Mouse (Mus musculus) heart, embryonic 15.5 days (tissue): ENCODE measurements around the gene Akt1s1. TPM values are rescaled to one million over a fixed set of nuclear protein-coding genes. Genes with fewer than 3 reads are reported as not detected.

ENCODE experiments used
- ATAC-seq: fragments of 200-750 bp; cut with Nextera tagmentation; replicated peaks from 2 replicates; pipeline ENCODE4 v1.8.0; 2017; ENCODE audit warnings: low read depth, moderate TSS enrichment; ENCODE audit not compliant: insufficient number of reproducible peaks, insufficient read depth, low FRiP score
- H3K27ac ChIP-seq: fragments of 300-500 bp; sonication (generic); 2 replicates; pipeline ENCODE4 v1.5.1; 2015; ENCODE audit warnings: mild to moderate bottlenecking, inconsistent platforms
- H3K27me3 ChIP-seq: fragments of 300-500 bp; sonication (generic); 2 replicates; pipeline ENCODE4 v1.6.1; 2015; ENCODE audit warnings: inconsistent platforms
- H3K36me3 ChIP-seq: fragments of 300-500 bp; sonication (generic); 2 replicates; pipeline ENCODE4 v1.6.1; 2015; ENCODE audit warnings: mild to moderate bottlenecking, inconsistent platforms
- H3K4me1 ChIP-seq: fragments of 300-500 bp; sonication (generic); replicated peaks from 2 replicates; pipeline ENCODE4 v1.6.1; 2015; ENCODE audit warnings: inconsistent platforms
- H3K4me2 ChIP-seq: fragments of 300-500 bp; sonication (generic); 2 replicates; pipeline ENCODE4 v1.6.1; 2015; ENCODE audit warnings: inconsistent platforms, mild to moderate bottlenecking, moderate library complexity
- H3K4me3 ChIP-seq: fragments of 300-500 bp; sonication (generic); 2 replicates; pipeline ENCODE4 v1.5.1; 2015; ENCODE audit warnings: mild to moderate bottlenecking, inconsistent platforms
- H3K9ac ChIP-seq: fragments of 300-500 bp; sonication (generic); 2 replicates; pipeline ENCODE4 v1.6.1; 2015; ENCODE audit warnings: mild to moderate bottlenecking, inconsistent platforms
- H3K9me3 ChIP-seq: fragments of 300-500 bp; sonication (generic); replicated peaks from 2 replicates; pipeline ENCODE4 v1.6.1; 2016; ENCODE audit warnings: inconsistent platforms
- WGBS: fragments of 180-500 bp; shearing (Covaris S2); methylation state at CpG from one replicate; pipeline ENCODE4 v1.1.7; 2015; ENCODE audit warnings: mixed read lengths; 5-methylcytosine and 5-hydroxymethylcytosine counted together
- polyA plus RNA-seq: library from polyadenylated mRNA; unstranded; fragments of >200 nt; fragmentation: Nextera tagmentation; extraction: Ambion mirVana; gene quantifications from 2 replicates; pipeline ENCODE4 v1.2.1, GENCODE M21; 2015

Gene Akt1s1
- polyA plus RNA-seq, 1 experiment from 2014 or later, result 91.7 TPM

- WGBS, result 91% methylated on average over 5 of the region's 5 CpGs
- H3K4me1 ChIP-seq, result peaks cover 33% of the 10 kb centered on the region
- H3K4me3 ChIP-seq, result no peak overlapping the region
- no peak for ATAC-seq
- no peak overlapping the region for H3K27ac ChIP-seq
- H3K36me3 ChIP-seq, result peaks cover 39% of the 10 kb centered on the region
- H3K4me2 ChIP-seq, result no peak overlapping the region
- H3K9ac ChIP-seq, result no peak overlapping the region
- H3K27me3 ChIP-seq, result no peaks in the 10 kb centered on the region
- no peaks in the 10 kb centered on the region for H3K9me3 ChIP-seq
These were observed 20.1 kb upstream of the Akt1s1 start for GRCm38 (mm10) chr7:44828706-44829105.

DNA sequence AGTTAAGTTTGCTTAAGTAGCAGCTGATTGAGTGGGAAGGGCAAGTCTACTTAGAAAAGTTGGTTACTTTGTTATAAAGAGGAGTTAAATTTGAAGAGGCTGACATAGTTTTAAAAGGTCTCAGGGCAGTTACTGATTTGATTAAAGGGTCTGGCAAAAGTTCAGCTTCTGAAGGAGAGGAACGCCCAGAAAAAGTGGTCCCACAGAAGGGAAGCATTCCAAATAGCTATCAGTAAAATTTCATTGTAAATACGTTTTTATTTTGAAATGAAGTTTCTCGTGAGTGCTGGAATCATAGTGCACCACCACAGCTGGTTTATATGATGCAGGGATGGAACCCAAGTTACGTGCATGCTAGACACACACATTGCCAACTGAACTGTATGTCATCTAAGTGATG is 16.0 kb upstream of the Akt1s1 start:
- Histone ChIP-seq H3K9me3 (no peaks in the 10 kb centered on the region), H3K36me3 (peaks cover 39% of the 10 kb centered on the region), H3K9ac (no peak overlapping the region), H3K4me2 (no peak overlapping the region), H3K27ac (no peak overlapping the region), H3K4me1 (peaks cover 10% of the 10 kb centered on the region), H3K4me3 (no peak overlapping the region), H3K27me3 (no peaks in the 10 kb centered on the region)
- 61% methylated on average over 4 of the region's 4 CpGs for WGBS
- ATAC-seq, result no peak

DNA sequence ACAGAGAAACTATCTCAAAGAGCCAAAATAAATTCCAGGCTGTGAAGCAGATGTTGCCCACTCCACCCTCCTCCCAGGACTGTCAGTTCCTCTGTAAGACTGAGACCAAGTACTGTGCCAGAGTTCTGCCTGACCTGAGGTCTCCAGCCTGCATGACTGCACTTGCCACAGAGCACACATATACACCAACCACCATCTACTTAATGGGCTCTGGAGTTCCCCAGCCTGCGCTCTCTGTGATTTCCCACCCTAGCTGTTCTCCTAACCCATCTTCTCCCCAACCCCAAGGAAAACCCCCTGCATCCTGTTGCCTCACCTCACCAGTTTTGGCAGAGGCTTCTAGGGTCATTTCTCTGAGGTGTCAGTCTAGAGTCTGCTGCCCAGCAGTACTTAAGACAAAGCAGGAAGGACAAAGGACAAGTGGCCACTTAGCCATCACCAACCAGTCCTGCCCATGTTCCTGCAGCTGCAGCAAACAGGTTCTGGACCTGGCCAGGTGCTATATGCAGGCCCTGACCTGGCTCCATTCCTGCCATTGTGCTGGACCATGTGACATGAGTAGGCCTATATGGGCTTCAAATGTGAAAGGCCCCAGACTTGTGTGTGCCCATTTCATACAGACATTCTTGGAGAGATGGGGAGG is 13.3 kb upstream of the Akt1s1 start:
- Histone ChIP-seq H3K4me3 (no peak overlapping the region), H3K27ac (no peak overlapping the region), H3K36me3 (peaks cover 19% of the 10 kb centered on the region), H3K27me3 (peaks cover 13% of the 10 kb centered on the region), H3K4me2 (no peak overlapping the region), H3K9ac (no peak overlapping the region), H3K4me1 (peaks cover 24% of the 10 kb centered on the region), H3K9me3 (no peaks in the 10 kb centered on the region)
- 88% methylated on average over 1 of the region's 1 CpGs for WGBS
- no peak for ATAC-seq

DNA sequence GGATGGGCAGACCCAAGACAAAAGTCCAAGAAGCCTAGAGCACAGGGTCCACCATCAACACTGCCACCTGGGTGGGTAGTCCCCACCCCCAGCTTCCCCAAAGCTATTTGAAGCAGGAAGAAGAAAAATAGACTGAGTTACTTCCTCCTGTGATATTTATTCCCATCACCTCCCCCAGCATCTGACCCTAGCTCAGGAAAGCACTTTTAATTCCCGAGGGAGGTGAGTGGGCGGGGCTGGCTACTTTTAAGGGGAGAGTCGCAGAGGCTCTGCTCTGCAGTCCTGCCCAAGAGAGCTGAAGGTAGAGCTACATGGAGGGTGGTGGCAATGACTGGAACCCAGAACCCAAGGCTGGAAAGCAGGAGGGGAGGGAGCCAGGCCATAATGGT is 12.8 kb upstream of the Akt1s1 start:
- no peak for ATAC-seq
- 41% methylated on average over 3 of the region's 3 CpGs for WGBS
- H3K9ac ChIP-seq, result no peak overlapping the region
- H3K9me3 ChIP-seq, result no peaks in the 10 kb centered on the region
- H3K27ac ChIP-seq, result no peak overlapping the region
- peaks cover 14% of the 10 kb centered on the region for H3K36me3 ChIP-seq
- H3K27me3 ChIP-seq, result peaks cover 17% of the 10 kb centered on the region
- H3K4me1 ChIP-seq, result peaks cover 24% of the 10 kb centered on the region
- H3K4me2 ChIP-seq, result no peak overlapping the region
- no peak overlapping the region for H3K4me3 ChIP-seq

GRCm38 (mm10) chr7:44836423-44837053 is 12.3 kb upstream of the Akt1s1 start:
- Histone ChIP-seq H3K27me3 (peaks cover 17% of the 10 kb centered on the region), H3K9ac (no peak overlapping the region), H3K4me2 (no peak overlapping the region), H3K9me3 (no peaks in the 10 kb centered on the region), H3K4me1 (peaks cover 24% of the 10 kb centered on the region), H3K36me3 (peaks cover 9% of the 10 kb centered on the region; the same call in 1 of the 2 replicates), H3K27ac (no peak overlapping the region), H3K4me3 (no peak overlapping the region)
- ATAC-seq, result no peak
- WGBS, result 78% methylated on average over 9 of the region's 9 CpGs

- Histone ChIP-seq H3K9me3 (no peaks in the 10 kb centered on the region), H3K27me3 (peaks cover 17% of the 10 kb centered on the region), H3K27ac (no peak overlapping the region), H3K4me2 (no peak overlapping the region), H3K4me3 (no peak overlapping the region), H3K36me3 (peaks cover 12% of the 10 kb centered on the region), H3K9ac (no peak overlapping the region), H3K4me1 (peaks cover 18% of the 10 kb centered on the region)
- WGBS, result 80% methylated on average over 6 of the region's 6 CpGs
- ATAC-seq, result no peak
These were observed 10.7 kb upstream of the Akt1s1 start for GRCm38 (mm10) chr7:44838073-44838472.

- no peak for ATAC-seq
- Histone ChIP-seq H3K27me3 (peaks cover 17% of the 10 kb centered on the region), H3K4me1 (peaks cover 17% of the 10 kb centered on the region), H3K9me3 (no peaks in the 10 kb centered on the region), H3K27ac (no peak overlapping the region), H3K9ac (peak overlapping the region; percentile 46; the same call in 1 of the 2 replicates), H3K4me2 (peak overlapping the region; percentile 76), H3K36me3 (peaks cover 23% of the 10 kb centered on the region), H3K4me3 (peak overlapping the region; percentile 34)
- 36% methylated on average over 11 of the region's 11 CpGs for WGBS
These were observed 9.7 kb upstream of the Akt1s1 start for GRCm38 (mm10) chr7:44839171-44839490.

DNA sequence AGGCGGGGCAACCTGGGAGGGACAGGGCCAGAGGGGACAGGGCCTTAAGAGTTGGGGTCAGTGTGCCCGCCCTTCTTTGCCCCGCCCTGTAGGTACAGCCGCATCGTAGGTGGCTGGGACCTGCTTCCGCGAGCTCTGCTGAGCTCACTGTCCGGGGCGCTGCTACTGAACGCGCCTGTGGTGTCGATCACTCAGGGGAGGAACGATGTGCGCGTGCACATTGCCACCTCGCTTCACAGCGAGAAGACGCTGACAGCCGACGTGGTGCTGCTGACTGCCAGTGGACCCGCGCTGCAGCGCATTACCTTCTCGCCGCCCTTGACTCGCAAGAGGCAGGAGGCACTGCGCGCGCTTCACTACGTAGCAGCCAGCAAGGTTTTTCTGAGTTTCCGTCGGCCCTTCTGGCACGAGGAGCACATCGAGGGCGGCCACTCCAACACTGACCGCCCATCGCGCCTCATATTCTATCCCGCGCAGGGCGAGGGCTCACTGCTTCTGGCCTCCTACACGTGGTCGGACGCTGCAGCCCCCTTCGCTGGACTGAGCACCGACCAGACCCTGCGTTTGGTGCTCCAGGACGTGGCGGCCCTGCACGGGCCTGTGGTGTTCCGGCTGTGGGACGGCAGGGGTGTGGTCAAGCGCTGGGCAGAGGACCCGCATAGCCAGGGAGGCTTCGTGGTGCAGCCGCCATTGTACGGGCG is 9.2 kb upstream of the Akt1s1 start:
- Histone ChIP-seq H3K9ac (peak overlapping the region; percentile 46), H3K4me1 (peaks cover 17% of the 10 kb centered on the region), H3K36me3 (peaks cover 28% of the 10 kb centered on the region), H3K27me3 (peaks cover 17% of the 10 kb centered on the region), H3K27ac (no peak overlapping the region), H3K4me2 (peak overlapping the region; percentile 76), H3K9me3 (no peaks in the 10 kb centered on the region), H3K4me3 (peak overlapping the region; percentile 34)
- ATAC-seq, result peak; percentile 43
- 3% methylated on average over 58 of the region's 58 CpGs for WGBS

DNA sequence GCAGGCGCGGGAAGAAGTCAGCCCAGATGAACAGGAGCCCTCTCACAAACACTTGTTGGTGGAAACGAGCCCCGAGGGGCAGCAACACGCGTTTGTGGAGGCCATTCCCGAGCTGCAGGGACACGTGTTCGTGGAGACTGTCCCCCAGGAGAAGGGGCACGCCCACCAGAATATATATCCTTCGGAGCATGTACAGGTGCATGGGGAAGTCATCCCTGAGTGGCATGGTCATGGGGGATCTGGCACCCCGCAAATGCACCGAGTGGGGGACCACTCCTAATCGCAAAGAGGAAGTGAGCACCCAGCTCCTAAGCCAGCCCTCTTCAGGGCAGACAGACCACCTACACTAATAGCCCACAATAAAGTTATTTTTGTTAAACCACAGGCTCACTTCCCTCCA is 8.4 kb upstream of the Akt1s1 start:
- Histone ChIP-seq H3K4me2 (peak overlapping the region; percentile 76), H3K27ac (no peak overlapping the region), H3K9ac (no peak overlapping the region), H3K4me3 (peak overlapping the region; percentile 34; the same call in 1 of the 2 replicates), H3K27me3 (peaks cover 17% of the 10 kb centered on the region), H3K9me3 (no peaks in the 10 kb centered on the region), H3K4me1 (peaks cover 17% of the 10 kb centered on the region), H3K36me3 (peaks cover 36% of the 10 kb centered on the region)
- ATAC-seq, result no peak
- WGBS, result 59% methylated on average over 14 of the region's 14 CpGs

GRCm38 (mm10) chr7:44841825-44842463 is 6.8 kb upstream of the Akt1s1 start:
- Histone ChIP-seq H3K4me3 (no peak overlapping the region), H3K27me3 (peaks cover 17% of the 10 kb centered on the region), H3K36me3 (peaks cover 51% of the 10 kb centered on the region), H3K4me1 (peaks cover 15% of the 10 kb centered on the region), H3K27ac (no peak overlapping the region), H3K9me3 (no peaks in the 10 kb centered on the region), H3K4me2 (no peak overlapping the region), H3K9ac (no peak overlapping the region)
- 89% methylated on average over 8 of the region's 8 CpGs for WGBS
- ATAC-seq, result no peak

DNA sequence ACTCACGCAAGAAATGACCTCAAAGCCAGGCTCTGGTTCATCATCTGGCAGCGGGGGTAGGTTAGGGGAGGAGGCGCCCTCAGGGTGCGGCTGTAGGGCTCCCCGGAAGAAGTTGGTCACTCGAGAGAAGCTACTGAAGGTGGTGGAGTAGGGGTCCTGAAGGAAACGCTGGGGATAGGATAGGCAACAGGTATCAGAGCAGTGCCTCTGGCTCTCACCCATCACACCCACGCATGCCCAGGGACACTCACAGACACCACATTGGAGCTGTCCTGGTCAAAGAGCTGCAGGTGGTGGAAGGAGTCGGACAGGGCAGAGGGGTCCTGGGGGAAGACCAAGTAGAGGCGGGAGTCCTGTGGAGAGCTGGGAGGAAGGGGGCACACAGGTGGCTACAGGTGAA is 3.8 kb upstream of the Akt1s1 start:
- Histone ChIP-seq H3K4me1 (peaks cover 17% of the 10 kb centered on the region), H3K9me3 (no peaks in the 10 kb centered on the region), H3K36me3 (peaks cover 51% of the 10 kb centered on the region), H3K9ac (no peak overlapping the region), H3K4me3 (no peak overlapping the region), H3K27ac (no peak overlapping the region), H3K4me2 (no peak overlapping the region), H3K27me3 (peaks cover 9% of the 10 kb centered on the region)
- WGBS, result 92% methylated on average over 10 of the region's 10 CpGs
- no peak for ATAC-seq
